Mouse (Mus musculus) heart, postnatal 0 days (tissue): ENCODE data around the gene Efcab3.
"Not testable (repeated sequence)": the region's sequence is repeated elsewhere in the genome, so short reads cannot be mapped to it uniquely, and the experiment has no call there.

Experiments used
- CTCF ChIP-seq: IDR thresholded peaks from 2 replicates; pipeline ENCODE4 v1.5.1; 2016; ENCODE audit warnings: antibody characterized with exemption, control low read depth, low read depth
- EP300 ChIP-seq: IDR thresholded peaks from 2 replicates; pipeline ENCODE4 v1.6.1; 2016; ENCODE audit warnings: antibody characterized with exemption, low read depth

DNA sequence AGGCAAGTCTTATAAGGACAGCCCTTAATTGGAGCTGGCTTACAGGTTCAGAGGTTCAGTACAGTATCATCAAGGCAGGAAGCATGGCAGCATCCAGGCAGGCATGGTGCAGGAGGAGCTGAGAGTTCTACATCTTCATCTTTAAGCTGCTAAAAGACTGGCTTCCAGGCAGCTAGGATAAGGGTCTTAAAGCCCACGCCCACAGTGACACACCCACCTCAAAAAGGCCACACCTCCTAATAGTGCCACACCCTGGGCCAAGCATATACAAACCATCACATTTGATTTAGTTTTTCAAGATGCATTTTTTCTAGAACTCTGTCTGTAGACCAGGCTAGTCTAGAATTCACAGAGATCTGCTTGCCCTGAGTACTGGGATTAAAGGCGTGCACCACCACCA, 73.9 kb downstream of the Efcab3 start:
- not testable (repeated sequence) for TF ChIP-seq CTCF, EP300
